Mouse (Mus musculus) CD8-positive naive resting alpha-beta T cell, adult 2 months (primary cell): ENCODE measurements around the gene G430095P16Rik.

Experiments used
- DNase-seq, 2 experiments: peaks; one replicate each; pipeline ENCODE4 v3.0.0; 2022; ENCODE audit warnings: low read depth in 2 of 2, low spot score in 2 of 2

Gene G430095P16Rik

GRCm38 (mm10) chr8:84718959-84719690, 3.7 kb upstream of the G430095P16Rik start:
- DNase-seq: no peak

DNA sequence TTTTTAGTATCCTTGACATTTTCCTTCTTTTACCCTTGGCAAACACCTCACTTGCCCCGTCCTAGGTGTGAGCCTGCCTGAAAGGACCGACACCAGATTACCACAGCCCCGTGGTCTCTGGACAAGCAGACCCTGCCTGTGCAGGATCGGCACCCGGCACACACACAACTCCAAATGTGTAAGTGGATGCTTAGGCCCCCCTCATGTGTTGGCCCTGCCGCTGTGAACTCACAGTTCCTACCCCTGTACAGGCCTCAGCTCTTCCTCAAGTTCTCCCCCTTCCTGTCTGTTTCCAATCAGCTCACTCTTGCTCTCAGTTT, 317 bp upstream of the G430095P16Rik start:
- no peak for DNase-seq

- no peak for DNase-seq
These were observed 729 bp downstream of the G430095P16Rik start for GRCm38 (mm10) chr8:84723571-84723900.

DNA sequence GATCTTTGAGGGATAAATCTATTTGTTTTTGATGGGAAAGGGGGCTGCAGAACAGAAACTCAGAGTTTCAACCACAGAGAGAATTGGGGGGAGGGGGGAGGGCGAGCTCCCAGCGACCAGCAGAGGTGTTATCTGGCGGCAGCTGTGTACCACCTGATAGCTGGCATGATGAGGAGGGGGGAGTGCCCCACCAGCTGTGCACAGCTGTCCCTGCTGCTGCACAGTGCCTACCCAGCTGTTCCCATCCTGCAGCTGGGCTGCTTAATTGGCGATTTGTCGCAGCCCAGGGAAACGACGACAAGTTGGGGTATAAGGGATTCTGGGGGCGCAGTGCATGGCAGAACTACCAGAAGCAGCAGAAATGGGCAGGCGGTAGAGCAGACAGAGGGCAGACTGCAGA, 1.9 kb downstream of the G430095P16Rik start:
- no peak for DNase-seq

GRCm38 (mm10) chr8:84725246-84725940, 2.6 kb downstream of the G430095P16Rik start:
- DNase-seq: no peak

DNA sequence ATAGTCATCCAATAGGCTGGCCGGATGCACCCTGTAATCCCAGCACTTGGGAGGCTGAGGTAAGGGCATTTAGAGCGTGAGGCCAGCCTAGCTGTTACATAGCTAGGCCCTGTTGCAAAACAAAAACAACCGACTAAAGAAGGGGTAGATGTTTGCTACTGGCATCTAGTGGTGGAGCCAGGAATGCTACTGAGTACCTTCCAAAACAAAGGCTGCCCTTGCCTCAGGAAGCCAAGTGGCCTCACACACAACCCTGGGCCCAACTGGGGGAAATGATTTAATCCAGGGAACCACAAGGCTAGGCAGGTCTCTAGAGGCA, 3.1 kb downstream of the G430095P16Rik start:
- no peak for DNase-seq

GRCm38 (mm10) chr8:84728474-84728873, 5.7 kb downstream of the G430095P16Rik start:
- DNase-seq: no peak

GRCm38 (mm10) chr8:84729921-84730362, 7.1 kb downstream of the G430095P16Rik start:
- no peak for DNase-seq

DNA sequence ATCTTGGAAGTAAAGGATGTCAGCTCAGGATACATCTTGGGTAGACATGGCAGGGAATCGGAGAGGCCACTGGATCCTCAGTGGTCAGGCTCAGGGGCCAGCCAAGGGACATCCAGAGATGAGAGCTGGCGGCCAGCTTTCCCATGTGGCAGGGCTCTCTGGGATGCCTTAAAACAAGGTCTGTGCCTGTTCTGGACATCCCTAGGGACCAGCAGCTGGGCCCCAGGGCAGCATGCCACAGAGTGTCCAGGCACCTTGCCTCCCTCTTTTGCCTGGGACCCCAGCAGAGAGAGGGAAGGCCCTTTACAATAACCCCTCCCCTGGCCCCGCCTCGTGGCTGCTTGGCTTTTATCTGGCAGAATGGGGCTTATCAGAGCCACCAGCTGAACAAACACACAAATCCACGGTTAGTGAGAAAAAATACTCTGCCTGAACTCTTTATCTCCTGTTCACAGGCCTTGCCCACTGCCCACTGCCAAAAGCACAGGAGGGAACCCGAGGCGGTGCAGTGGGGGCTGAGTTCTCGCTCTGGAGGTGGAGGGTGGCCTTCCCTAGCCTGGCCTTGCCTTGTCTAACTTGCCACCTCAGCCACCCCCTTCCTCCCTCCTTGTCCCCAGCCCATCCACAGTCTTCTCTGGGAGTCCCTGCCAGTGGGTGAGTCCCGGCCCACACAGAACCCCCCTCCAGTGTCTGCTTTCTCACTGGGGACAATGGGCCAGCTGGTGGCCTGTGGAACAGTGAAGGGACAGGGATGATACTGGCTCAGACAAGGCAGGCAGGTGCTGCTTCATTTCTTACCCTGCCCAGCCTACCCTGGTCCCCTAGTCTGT, 7.9 kb downstream of the G430095P16Rik start:
- DNase-seq: no peak

- DNase-seq: no peak
These were observed 8.8 kb downstream of the G430095P16Rik start for GRCm38 (mm10) chr8:84731371-84732177.

DNA sequence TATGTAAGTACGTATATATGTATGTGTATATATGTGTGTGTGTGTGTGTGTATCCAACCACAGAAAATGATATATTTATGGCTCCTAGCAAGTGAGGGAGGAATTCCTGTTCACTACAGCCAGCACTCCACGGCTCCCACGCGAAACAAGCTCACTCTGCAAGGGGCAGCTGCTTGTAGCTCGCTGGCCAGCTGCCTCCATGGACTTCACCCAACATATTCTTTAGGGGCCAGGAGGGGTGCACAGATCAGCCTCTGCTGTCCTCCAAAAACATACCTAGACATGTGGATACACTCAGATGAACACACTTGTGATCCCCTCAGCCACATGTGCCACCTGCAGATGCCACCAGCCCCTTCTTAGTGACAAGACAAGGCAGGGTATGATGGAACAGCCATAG, 9.7 kb downstream of the G430095P16Rik start:
- no peak for DNase-seq

DNA sequence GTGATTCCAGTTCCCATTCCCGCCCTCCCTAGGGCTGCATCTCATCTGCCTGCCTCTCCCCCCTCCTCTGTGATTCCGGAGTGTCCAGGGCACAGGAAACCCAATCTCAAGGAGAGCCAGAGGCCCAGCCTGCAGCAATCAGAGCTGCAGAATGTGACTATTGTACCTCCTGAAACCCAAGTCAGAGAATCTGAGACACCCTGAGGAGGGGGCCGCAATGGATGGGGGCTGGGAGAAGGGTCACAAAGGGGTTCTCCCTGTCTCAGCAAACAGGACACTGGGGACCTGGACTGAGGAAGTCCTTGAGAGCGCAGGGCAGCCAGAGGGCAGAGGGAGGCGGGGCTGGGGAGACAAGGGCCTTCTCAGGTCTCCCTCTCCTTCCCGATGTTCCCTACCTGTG, 10.2 kb downstream of the G430095P16Rik start:
- no peak for DNase-seq

- DNase-seq: no peak
These were observed 11.2 kb downstream of the G430095P16Rik start for GRCm38 (mm10) chr8:84733959-84734358.

- DNase-seq: no peak
These were observed 11.9 kb downstream of the G430095P16Rik start for GRCm38 (mm10) chr8:84734680-84735079.

- DNase-seq: no peak
These were observed 12.8 kb downstream of the G430095P16Rik start for GRCm38 (mm10) chr8:84735597-84735996.

DNA sequence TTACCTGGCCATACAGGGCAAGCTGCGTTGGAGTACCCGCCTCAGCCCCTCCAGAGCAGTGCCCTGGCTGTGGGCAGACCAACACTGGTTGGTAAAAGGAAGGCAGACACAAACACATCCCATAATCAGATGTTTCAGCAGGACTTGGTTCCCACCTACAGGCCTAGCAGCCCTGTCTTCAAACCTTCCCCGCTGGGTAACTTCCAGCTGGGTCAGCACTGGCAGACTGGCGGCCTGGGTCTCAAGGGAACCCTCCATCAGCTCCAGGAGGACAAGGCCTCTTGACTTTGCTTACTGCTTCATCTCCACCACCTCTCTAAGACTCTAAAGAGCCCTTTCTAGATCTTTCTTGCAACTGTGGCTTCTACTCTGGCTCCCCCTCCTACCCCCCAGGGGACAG, 13.7 kb downstream of the G430095P16Rik start:
- no peak for DNase-seq

DNA sequence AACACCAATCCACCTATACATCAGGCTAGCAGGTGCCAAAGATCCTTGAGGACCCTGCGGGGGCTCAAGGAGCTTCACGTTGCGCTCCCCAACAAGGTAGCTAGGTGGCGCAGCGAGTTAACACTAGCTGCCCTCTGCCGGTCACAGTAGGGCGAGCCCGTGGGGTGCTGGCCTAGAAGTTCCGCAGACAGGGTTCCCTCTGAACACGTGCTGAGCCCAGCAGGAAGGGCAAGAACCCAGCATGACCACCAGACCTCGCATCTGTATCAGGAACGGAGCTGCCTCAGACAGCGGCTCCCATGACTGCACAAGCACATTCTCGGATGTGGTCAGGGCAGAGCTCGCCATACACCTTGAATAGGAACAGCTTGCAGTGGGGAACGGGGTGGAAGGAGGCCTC, 14.8 kb downstream of the G430095P16Rik start:
- peak; percentile 72 to 83 for DNase-seq

DNA sequence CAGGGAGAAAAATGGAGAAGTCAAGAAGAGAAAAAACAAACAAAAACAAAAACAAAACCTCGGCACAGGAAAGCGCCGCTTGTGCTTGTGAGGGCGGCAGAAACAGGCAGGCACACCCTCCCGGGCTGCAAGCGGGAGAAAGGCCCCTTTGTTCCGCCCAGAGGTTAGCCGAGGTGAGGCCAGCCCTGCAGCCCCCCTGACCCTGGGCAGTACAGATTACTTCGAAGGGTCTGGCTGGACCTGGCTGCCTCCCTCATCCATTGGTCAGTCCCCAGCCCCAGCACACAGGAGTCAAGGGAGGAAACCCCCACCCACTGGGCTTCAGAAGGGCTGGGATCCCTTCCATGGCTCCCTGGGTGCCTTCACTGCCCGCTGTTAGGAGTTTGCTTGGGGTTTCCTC, 15.5 kb downstream of the G430095P16Rik start:
- DNase-seq: no peak

- DNase-seq: no peak
These were observed 16.1 kb downstream of the G430095P16Rik start for GRCm38 (mm10) chr8:84738715-84739400.

- DNase-seq: no peak
These were observed 16.6 kb downstream of the G430095P16Rik start for GRCm38 (mm10) chr8:84739401-84739742.
